Mouse (Mus musculus) ES-E14 (cell line): ENCODE measurements at regions not wholly inside any gene's neighbourhood (a gene's known extent, or its start where the extent isn't known, plus 50 kb on each side); places are given as distances from the start of the nearest gene placed in this dataset.
"Not testable (repeated sequence)": the region's sequence is repeated elsewhere in the genome, so short reads cannot be mapped to it uniquely, and the experiment has no call there.

Source experiments
- DNase-seq: peaks from one replicate; pipeline ENCODE4 v3.0.0-alpha.2; 2013; ENCODE audit warnings: low read depth, low spot score
- H3K27ac ChIP-seq: 2 replicates; pipeline ENCODE4 v1.5.1; 2012; ENCODE audit warnings: low read depth, mild to moderate bottlenecking, low read length, moderate library complexity, mixed read lengths; ENCODE audit not compliant: poor library complexity, insufficient read depth, severe bottlenecking
- H3K36me3 ChIP-seq: 2 replicates; pipeline ENCODE4 v1.6.1; 2012; ENCODE audit warnings: mild to moderate bottlenecking, low read length, moderate library complexity, mixed read lengths; ENCODE audit not compliant: control insufficient read depth, poor library complexity, insufficient read depth, severe bottlenecking
- H3K4me1 ChIP-seq, 2 experiments: fragments of 150-350 bp in 1 of 2; sonication (generic) in 1 of 2; 2 replicates each; pipeline ENCODE4 v1.6.1; 2012; ENCODE audit warnings: low read length in 2 of 2, mild to moderate bottlenecking in 1 of 2, mixed read lengths in 1 of 2; ENCODE audit not compliant: control insufficient read depth in 2 of 2, insufficient read depth in 2 of 2, poor library complexity in 1 of 2
- H3K4me3 ChIP-seq, 2 experiments: fragments of 150-350 bp in 1 of 2; sonication (generic) in 1 of 2; 2 replicates each; pipeline ENCODE4 v1.5.1; 2012; ENCODE audit warnings: low read length in 2 of 2, low read depth in 1 of 2, mild to moderate bottlenecking in 1 of 2, mixed read lengths in 1 of 2; ENCODE audit not compliant: insufficient read depth in 1 of 2, poor library complexity in 1 of 2, severe bottlenecking in 1 of 2
- H3K9ac ChIP-seq: 2 replicates; pipeline ENCODE4 v1.6.1; 2012; ENCODE audit warnings: low read depth, mild to moderate bottlenecking, low read length, mixed read lengths; ENCODE audit not compliant: poor library complexity, insufficient read depth, severe bottlenecking
- H3K9me3 ChIP-seq: fragments of 150-350 bp; sonication (generic); 2 replicates; pipeline ENCODE4 v1.6.1; 2012; ENCODE audit warnings: low read depth, mild to moderate bottlenecking, low read length; ENCODE audit not compliant: control insufficient read depth, insufficient read depth
- CHD2 ChIP-seq: IDR thresholded peaks from 2 replicates; pipeline ENCODE4 v1.6.1; 2014; ENCODE audit warnings: mild to moderate bottlenecking, low read depth, low read length, inconsistent platforms
- HCFC1 ChIP-seq: IDR thresholded peaks from 2 replicates; pipeline ENCODE4 v1.6.1; 2012; ENCODE audit warnings: low read length, inconsistent platforms, borderline replicate concordance; ENCODE audit not compliant: insufficient read depth
- MAFK ChIP-seq: IDR thresholded peaks from 2 replicates; pipeline ENCODE4 v1.6.1; 2014; ENCODE audit warnings: mild to moderate bottlenecking, low read depth, low read length, inconsistent platforms; ENCODE audit not compliant: insufficient read depth
- ZC3H11A ChIP-seq: IDR thresholded peaks from 2 replicates; pipeline ENCODE4 v1.6.1; 2012; ENCODE audit warnings: low read depth, mild to moderate bottlenecking, inconsistent platforms, low read length, borderline replicate concordance
- ZNF384 ChIP-seq: IDR thresholded peaks from 2 replicates; pipeline ENCODE4 v1.6.1; 2012; ENCODE audit warnings: low read depth, low read length, inconsistent platforms
- in situ Hi-C, 2 experiments: fragments of 600-800 bp; cut with MboI; formaldehyde crosslinking; loops; one replicate each; pipeline ENCODE4 v1.15.1; 2025; ENCODE audit warnings: low sequenced_read_pairs in 2 of 2, inconsistent platforms in 1 of 2; ENCODE audit not compliant: unreplicated experiment in 2 of 2

DNA sequence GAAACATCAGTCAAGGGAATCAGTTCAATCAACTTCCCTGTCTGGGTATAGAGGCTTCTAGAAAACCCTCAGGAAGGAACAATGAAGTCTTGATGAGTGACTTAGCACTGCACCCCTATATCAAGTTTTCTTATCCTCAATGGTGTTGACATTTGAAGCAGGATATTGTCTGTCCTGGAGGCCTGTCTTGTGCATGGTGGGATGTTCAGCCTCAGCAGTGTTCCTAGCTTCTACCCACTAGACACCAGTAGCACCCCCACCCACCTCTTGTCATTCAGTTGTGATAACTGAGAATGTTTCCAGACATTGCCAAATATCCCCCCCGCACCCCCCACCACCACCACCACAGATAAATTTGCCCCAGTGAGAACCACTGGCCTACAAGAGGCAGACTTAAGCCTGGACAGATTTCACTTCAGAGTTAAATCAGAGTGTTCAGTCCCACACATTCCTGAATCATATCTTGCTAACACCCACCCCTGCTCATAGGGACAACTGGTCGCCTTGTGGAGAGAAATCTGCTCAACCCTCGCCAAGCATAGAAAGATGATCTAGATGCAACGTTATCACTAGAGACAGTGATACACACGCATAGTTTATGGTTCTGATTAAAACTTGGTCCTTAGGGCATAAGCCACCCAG lies 249.6 kb upstream of the Ercc4 start:
- Histone ChIP-seq H3K9ac (no peak overlapping the region), H3K9me3 (no peaks in the 10 kb centered on the region), H3K27ac (no peak overlapping the region), H3K4me1 (no peaks in the 10 kb centered on the region), H3K4me3 (no peak overlapping the region), H3K36me3 (no peaks in the 10 kb centered on the region)
- in situ Hi-C loops = no loop called here
- no peak for DNase-seq
- TF ChIP-seq HCFC1 (no peak), ZNF384 (no peak), ZC3H11A (no peak), MAFK (no peak), CHD2 (no peak)

DNA sequence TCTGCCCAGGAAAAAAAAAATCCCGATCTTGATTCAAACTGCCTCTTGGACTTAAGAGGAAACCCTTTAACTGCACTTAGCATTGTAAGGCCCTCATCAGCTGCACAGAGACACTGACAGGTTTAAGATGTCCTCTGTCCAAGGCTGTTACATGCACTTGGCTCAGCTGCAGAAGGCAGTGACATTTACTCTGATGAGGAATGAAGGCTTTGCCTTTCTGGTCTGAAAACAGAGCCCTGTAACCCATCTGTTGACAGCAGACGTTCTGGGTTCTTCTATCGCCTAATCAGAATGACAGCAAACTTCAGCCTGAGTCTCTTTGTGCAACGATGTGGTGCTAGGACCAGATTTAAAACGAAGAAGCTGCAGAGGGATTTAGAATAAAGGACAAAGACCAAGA lies 246.9 kb upstream of the Ercc4 start:
- Histone ChIP-seq H3K4me3 (no peak overlapping the region), H3K36me3 (no peaks in the 10 kb centered on the region), H3K9ac (no peak overlapping the region), H3K9me3 (no peaks in the 10 kb centered on the region), H3K27ac (no peak overlapping the region), H3K4me1 (no peaks in the 10 kb centered on the region)
- in situ Hi-C loops = no loop called here
- TF ChIP-seq ZC3H11A = no peak
- TF ChIP-seq MAFK = no peak
- no peak for TF ChIP-seq CHD2
- no peak for TF ChIP-seq ZNF384
- no peak for TF ChIP-seq HCFC1
- DNase-seq = no peak

DNA sequence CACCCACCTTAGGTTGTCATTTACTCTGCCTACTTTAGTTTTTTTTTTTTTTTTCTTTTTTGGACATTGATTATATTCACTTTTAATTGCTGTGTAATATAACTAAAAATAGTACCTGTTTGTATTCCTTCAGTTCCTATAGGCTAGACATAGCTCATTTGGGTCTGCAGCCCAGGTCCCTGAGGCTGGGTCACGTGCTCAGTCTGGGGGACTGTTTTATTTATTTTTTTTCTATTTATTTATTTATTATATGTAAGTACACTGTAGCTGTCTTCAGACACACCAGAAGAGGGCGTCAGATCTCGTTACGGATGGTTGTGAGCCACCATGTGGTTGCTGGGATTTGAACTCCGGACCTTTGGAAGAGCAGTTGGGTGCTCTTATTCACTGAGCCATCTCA lies 231.2 kb upstream of the Ercc4 start:
- H3K4me3 ChIP-seq, in situ Hi-C loops, H3K4me1 ChIP-seq, DNase-seq, H3K9me3 ChIP-seq, H3K36me3 ChIP-seq, H3K9ac ChIP-seq, H3K27ac ChIP-seq: not testable (repeated sequence)

DNA sequence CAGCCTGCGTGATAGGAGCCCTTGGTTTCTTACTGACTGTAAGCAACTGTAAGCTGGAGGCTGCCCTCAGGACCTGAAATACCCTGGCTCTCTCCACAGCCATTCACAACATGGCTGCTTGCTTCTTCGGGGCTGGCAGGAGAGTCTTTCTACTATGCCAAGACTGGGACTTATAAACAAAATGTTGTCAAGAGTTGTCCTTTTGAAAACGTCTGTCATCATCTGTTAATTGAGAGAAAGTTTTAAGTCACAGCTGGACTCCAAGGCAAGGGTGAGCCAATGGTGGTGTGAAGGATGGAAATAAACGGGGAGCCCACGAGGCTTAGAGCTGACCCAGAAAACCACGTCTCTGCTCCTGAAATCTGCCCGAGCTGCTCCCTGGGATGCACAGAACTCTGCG lies 229.5 kb upstream of the Ercc4 start:
- H3K4me3 ChIP-seq = no peak overlapping the region
- peaks cover 0 to 2% of the 10 kb centered on the region in 2 experiments; a peak in 1 of 4 replicates for H3K4me1 ChIP-seq
- TF ChIP-seq CHD2 (no peak), HCFC1 (no peak), ZNF384 (no peak), MAFK (no peak), ZC3H11A (no peak)
- H3K9ac ChIP-seq = no peak overlapping the region
- H3K36me3 ChIP-seq = no peaks in the 10 kb centered on the region
- no peak overlapping the region for H3K27ac ChIP-seq
- DNase-seq = no peak
- in situ Hi-C loops = no loop called here
- H3K9me3 ChIP-seq = no peaks in the 10 kb centered on the region

DNA sequence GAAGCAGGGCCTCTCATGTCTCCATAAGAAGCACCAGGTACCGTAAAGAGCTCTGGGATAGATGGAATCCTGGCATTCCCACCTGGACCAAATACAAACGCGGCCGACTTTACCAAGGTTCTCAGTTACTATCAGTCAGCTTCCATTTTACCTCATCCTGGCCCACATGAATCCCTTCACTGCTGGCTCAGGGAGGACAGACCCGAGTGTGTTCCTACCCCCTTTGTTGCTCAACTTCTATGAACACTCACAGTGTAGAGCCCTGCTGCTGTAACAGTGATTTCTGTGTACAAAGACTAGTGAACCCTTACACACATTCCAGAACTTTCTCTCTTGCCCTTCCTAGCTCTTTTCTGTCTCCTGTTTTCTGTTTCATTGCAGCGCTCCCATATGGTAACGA lies 229.0 kb upstream of the Ercc4 start:
- no peak for DNase-seq
- Histone ChIP-seq H3K4me1 (peaks cover 0 to 2% of the 10 kb centered on the region in 2 experiments; a peak in 1 of 4 replicates), H3K9ac (no peak overlapping the region), H3K9me3 (no peaks in the 10 kb centered on the region), H3K27ac (no peak overlapping the region), H3K36me3 (no peaks in the 10 kb centered on the region), H3K4me3 (no peak overlapping the region)
- in situ Hi-C loops = no loop called here
- no peak for TF ChIP-seq CHD2
- TF ChIP-seq MAFK = no peak
- no peak for TF ChIP-seq ZNF384
- no peak for TF ChIP-seq ZC3H11A
- TF ChIP-seq HCFC1 = no peak
